Mouse (Mus musculus) liver, adult 2 months (tissue): ENCODE data around the gene Bckdhb.

Source experiments
- CTCF ChIP-seq: fragments of 200-500 bp; IDR thresholded peaks from 2 replicates; pipeline ENCODE4 v1.5.1; 2011; ENCODE audit warnings: low read depth, low read length, control low read depth
- POLR2A ChIP-seq: fragments of 200-500 bp; IDR thresholded peaks from 2 replicates; pipeline ENCODE4 v1.6.1; 2011; ENCODE audit warnings: low read length, control low read depth; ENCODE audit not compliant: insufficient read depth; ENCODE audit errors: extremely low read depth

- TF ChIP-seq POLR2A = no peak
- no peak for TF ChIP-seq CTCF
Observed at GRCm38 (mm10) chr9:84045632-84046031, 120.7 kb downstream of the Bckdhb start.
